Mouse (Mus musculus) heart, adult 2 months (tissue): ENCODE measurements around the gene Tuba3a.

Experiments
- CTCF ChIP-seq: fragments of 200-600 bp; IDR thresholded peaks from 2 replicates; pipeline ENCODE4 v1.8.1; 2022; ENCODE audit warnings: antibody characterized with exemption, mild to moderate bottlenecking, moderate library complexity
- EP300 ChIP-seq: fragments of 200-500 bp; IDR thresholded peaks from 2 replicates; pipeline ENCODE4 v1.6.1; 2011; ENCODE audit warnings: low read depth, low read length, control low read depth; ENCODE audit not compliant: insufficient read depth
- POLR2A ChIP-seq: fragments of 200-500 bp; IDR thresholded peaks from 2 replicates; pipeline ENCODE4 v1.6.1; 2011; ENCODE audit warnings: mild to moderate bottlenecking, low read depth, low read length, control low read depth; ENCODE audit not compliant: insufficient read depth

GRCm38 (mm10) chr6:125236782-125237181 is 49.1 kb downstream of the Tuba3a start, which contains the start of gene Cd27:
- TF ChIP-seq CTCF (no peak), EP300 (no peak), POLR2A (no peak)
